Mouse (Mus musculus) spleen, adult 2 months (tissue): ENCODE measurements around the gene Tbc1d1. TPM values are rescaled to one million over a fixed set of nuclear protein-coding genes. Genes with fewer than 3 reads are reported as not detected.

Source experiments
- DNase-seq, 2 experiments: peaks; one replicate each; pipeline versions ENCODE4 v3.0.0 to v3.0.0-alpha.2; 2012 to 2021; ENCODE audit warnings: low spot score in 2 of 2, low read depth in 1 of 2
- H3K27ac ChIP-seq: fragments of 200-500 bp; 2 replicates; pipeline ENCODE4 v1.5.1; 2012; ENCODE audit warnings: low read length, inconsistent platforms; ENCODE audit not compliant: insufficient read depth
- H3K27me3 ChIP-seq: fragments of 200-500 bp; 2 replicates; pipeline ENCODE4 v1.6.1; 2012; ENCODE audit warnings: mild to moderate bottlenecking, moderate library complexity, low read length, inconsistent platforms; ENCODE audit not compliant: control insufficient read depth, insufficient read depth
- H3K36me3 ChIP-seq: fragments of 200-500 bp; 2 replicates; pipeline ENCODE4 v1.6.1; 2012; ENCODE audit warnings: mild to moderate bottlenecking, low read length, inconsistent platforms; ENCODE audit not compliant: control insufficient read depth, insufficient read depth
- H3K4me1 ChIP-seq: fragments of 200-500 bp; 2 replicates; pipeline ENCODE4 v1.6.1; 2011; ENCODE audit warnings: inconsistent platforms; ENCODE audit not compliant: control insufficient read depth, insufficient read depth, insufficient read length
- H3K4me3 ChIP-seq: fragments of 200-500 bp; 2 replicates; pipeline ENCODE4 v1.5.1; 2011; ENCODE audit warnings: mild to moderate bottlenecking, inconsistent platforms; ENCODE audit not compliant: insufficient read depth, insufficient read length; ENCODE audit errors: extremely low read depth
- CTCF ChIP-seq: fragments of 200-500 bp; IDR thresholded peaks from 2 replicates; pipeline ENCODE4 v1.5.1; 2011; ENCODE audit warnings: mild to moderate bottlenecking, inconsistent platforms; ENCODE audit not compliant: insufficient read depth, insufficient read length, insufficient replicate concordance; ENCODE audit errors: extremely low read depth
- POLR2A ChIP-seq: fragments of 200-500 bp; IDR thresholded peaks from 2 replicates; pipeline ENCODE4 v1.6.1; 2011; ENCODE audit warnings: low read depth, low read length, inconsistent platforms
- WGBS: fragments of 180-500 bp; shearing (Covaris S2); methylation state at CpG from one replicate; pipeline ENCODE4 v1.1.7; 2018; 5-methylcytosine and 5-hydroxymethylcytosine counted together
- polyA plus RNA-seq: library from polyadenylated mRNA; depleted of rRNA; stranded (reverse); fragments of >200 nt; gene quantifications from 2 replicates; pipeline ENCODE4 v1.2.3, GENCODE M21; 2012

The Tbc1d1 gene
- polyA plus RNA-seq, 1 experiment, result 16.8 TPM

GRCm38 (mm10) chr5:64186566-64186965 is 30.5 kb downstream of the Tbc1d1 start:
- Histone ChIP-seq H3K27me3 (no peaks in the 10 kb centered on the region), H3K36me3 (peaks cover 15% of the 10 kb centered on the region), H3K4me1 (no peaks in the 10 kb centered on the region), H3K4me3 (no peak overlapping the region), H3K27ac (no peak overlapping the region)
- DNase-seq, result no peak
- whole genome bisulfite sequencing, result 74% methylated on average over 5 of the region's 5 CpGs
- TF ChIP-seq POLR2A (no peak), CTCF (no peak)

GRCm38 (mm10) chr5:64188083-64188648 is 32.1 kb downstream of the Tbc1d1 start:
- H3K4me1 ChIP-seq, result no peaks in the 10 kb centered on the region
- no peak overlapping the region for H3K4me3 ChIP-seq
- H3K27me3 ChIP-seq, result no peaks in the 10 kb centered on the region
- TF ChIP-seq POLR2A (no peak), CTCF (no peak)
- WGBS, result 75% methylated on average over 3 of the region's 3 CpGs
- peaks cover 16% of the 10 kb centered on the region for H3K36me3 ChIP-seq
- no peak overlapping the region for H3K27ac ChIP-seq
- DNase-seq, result no peak

- TF ChIP-seq POLR2A (no peak), CTCF (no peak)
- DNase-seq, result no peak
- WGBS, result 86% methylated on average over 5 of the region's 5 CpGs
Observed at GRCm38 (mm10) chr5:64190892-64191291, 34.8 kb downstream of the Tbc1d1 start.

GRCm38 (mm10) chr5:64193353-64193752 is 37.2 kb downstream of the Tbc1d1 start:
- H3K36me3 ChIP-seq, result peaks cover 13% of the 10 kb centered on the region
- no peak for TF ChIP-seq POLR2A
- TF ChIP-seq CTCF, result no peak
- no peak overlapping the region for H3K27ac ChIP-seq
- no peak for DNase-seq
- H3K4me1 ChIP-seq, result no peaks in the 10 kb centered on the region
- H3K27me3 ChIP-seq, result no peaks in the 10 kb centered on the region
- 91% methylated on average over 11 of the region's 11 CpGs for WGBS
- no peak overlapping the region for H3K4me3 ChIP-seq

More at GRCm38 (mm10) chr5:64190892-64191291, 34.8 kb downstream of the Tbc1d1 start:
- H3K4me1 ChIP-seq, result no peaks in the 10 kb centered on the region
- H3K27ac ChIP-seq, result no peak overlapping the region
- H3K36me3 ChIP-seq, result peaks cover 18% of the 10 kb centered on the region
- no peaks in the 10 kb centered on the region for H3K27me3 ChIP-seq
- H3K4me3 ChIP-seq, result no peak overlapping the region

- H3K27me3 ChIP-seq, result no peaks in the 10 kb centered on the region
- H3K4me3 ChIP-seq, result no peak overlapping the region
- TF ChIP-seq CTCF, result no peak
- H3K4me1 ChIP-seq, result no peaks in the 10 kb centered on the region
- peaks cover 4% of the 10 kb centered on the region; the same call in 1 of the 2 replicates for H3K36me3 ChIP-seq
- 97% methylated on average over 1 of the region's 1 CpGs for WGBS
- DNase-seq, result no peak
- no peak overlapping the region for H3K27ac ChIP-seq
Observed at GRCm38 (mm10) chr5:64196250-64196865, 40.3 kb downstream of the Tbc1d1 start.

GRCm38 (mm10) chr5:64196866-64197321 is 40.8 kb downstream of the Tbc1d1 start:
- H3K27me3 ChIP-seq, result no peaks in the 10 kb centered on the region
- DNase-seq, result no peak
- H3K36me3 ChIP-seq, result peaks cover 3% of the 10 kb centered on the region; the same call in 1 of the 2 replicates
- H3K4me1 ChIP-seq, result no peaks in the 10 kb centered on the region
- 84% methylated on average over 5 of the region's 5 CpGs for WGBS
- no peak overlapping the region for H3K4me3 ChIP-seq
- no peak overlapping the region for H3K27ac ChIP-seq
- no peak for TF ChIP-seq POLR2A
- no peak for TF ChIP-seq CTCF

GRCm38 (mm10) chr5:64198624-64199023 is 42.5 kb downstream of the Tbc1d1 start:
- Histone ChIP-seq H3K4me3 (no peak overlapping the region), H3K4me1 (no peaks in the 10 kb centered on the region), H3K27me3 (no peaks in the 10 kb centered on the region), H3K27ac (no peak overlapping the region), H3K36me3 (no peaks in the 10 kb centered on the region; the same call in 1 of the 2 replicates)
- TF ChIP-seq CTCF (no peak), POLR2A (no peak)
- WGBS, result 91% methylated on average over 7 of the region's 7 CpGs
- DNase-seq, result no peak
